Mouse (Mus musculus) limb, embryonic 10.5 days (tissue): Measurements from ENCODE around the gene Hvcn1. TPM values are rescaled to one million over a fixed set of nuclear protein-coding genes. Genes with fewer than 3 reads are reported as not detected.
"Not testable (repeated sequence)": the region's sequence is repeated elsewhere in the genome, so short reads cannot be mapped to it uniquely, and the experiment has no call there.

Source experiments
- DNase-seq: peaks from one replicate; pipeline ENCODE4 v3.0.0-alpha.2; 2017; ENCODE audit warnings: low spot score
- H3K27ac ChIP-seq: fragments of 300-500 bp; sonication (generic); 2 replicates; pipeline ENCODE4 v1.5.1; 2016; ENCODE audit warnings: mild to moderate bottlenecking
- H3K27me3 ChIP-seq: fragments of 300-500 bp; sonication (generic); 2 replicates; pipeline ENCODE4 v1.6.1; 2016; ENCODE audit warnings: low read depth, mild to moderate bottlenecking; ENCODE audit not compliant: poor library complexity, severe bottlenecking
- H3K36me3 ChIP-seq: fragments of 300-500 bp; sonication (generic); 2 replicates; pipeline ENCODE4 v1.6.1; 2016; ENCODE audit warnings: mild to moderate bottlenecking, moderate library complexity
- H3K4me1 ChIP-seq: fragments of 300-500 bp; sonication (generic); 2 replicates; pipeline ENCODE4 v1.6.1; 2016
- H3K4me3 ChIP-seq: fragments of 300-500 bp; sonication (generic); 2 replicates; pipeline ENCODE4 v1.5.1; 2016; ENCODE audit warnings: mild to moderate bottlenecking, moderate library complexity
- H3K9me3 ChIP-seq: fragments of 300-500 bp; sonication (generic); replicated peaks from 2 replicates; pipeline ENCODE4 v1.6.1; 2016; ENCODE audit warnings: mild to moderate bottlenecking
- WGBS: fragments of 180-500 bp; shearing (Covaris S2); methylation state at CpG from one replicate; pipeline ENCODE4 v1.1.7; 2016; 5-methylcytosine and 5-hydroxymethylcytosine counted together
- polyA plus RNA-seq: library from polyadenylated mRNA; unstranded; fragments of >200 nt; fragmentation: Nextera tagmentation; extraction: Ambion mirVana; gene quantifications from 2 replicates; pipeline ENCODE4 v1.2.1, GENCODE M21; 2016

Gene Hvcn1
- polyA plus RNA-seq, 1 experiment from 2014 or later: 9.6 TPM

- Histone ChIP-seq H3K4me3 (no peak overlapping the region), H3K4me1 (peaks cover 8% of the 10 kb centered on the region; the same call in 1 of the 2 replicates), H3K9me3 (no peaks in the 10 kb centered on the region), H3K27me3 (no peaks in the 10 kb centered on the region), H3K27ac (no peak overlapping the region), H3K36me3 (peaks cover 38% of the 10 kb centered on the region)
- no peak for DNase-seq
- WGBS: 58% methylated on average over 6 of the region's 6 CpGs
These were observed 26.9 kb upstream of the Hvcn1 start for GRCm38 (mm10) chr5:122179665-122180064.

GRCm38 (mm10) chr5:122184283-122184806 is 22.3 kb upstream of the Hvcn1 start:
- DNase-seq: no peak
- 91% methylated on average over 7 of the region's 7 CpGs for WGBS
- no peaks in the 10 kb centered on the region; the same call in 1 of the 2 replicates for H3K9me3 ChIP-seq
- H3K4me1 ChIP-seq: peaks cover 6% of the 10 kb centered on the region; the same call in 1 of the 2 replicates
- H3K36me3 ChIP-seq: peaks cover 8% of the 10 kb centered on the region
- no peak overlapping the region for H3K27ac ChIP-seq
- H3K27me3 ChIP-seq: no peaks in the 10 kb centered on the region
- H3K4me3 ChIP-seq: no peak overlapping the region

- H3K4me1 ChIP-seq, H3K4me3 ChIP-seq, H3K36me3 ChIP-seq, H3K27me3 ChIP-seq, H3K9me3 ChIP-seq, H3K27ac ChIP-seq, DNase-seq: not testable (repeated sequence)
- 95% methylated on average over 6 of the region's 6 CpGs for WGBS
These were observed 21.7 kb upstream of the Hvcn1 start for GRCm38 (mm10) chr5:122184858-122185257.

- H3K4me1 ChIP-seq: no peaks in the 10 kb centered on the region
- H3K9me3 ChIP-seq: no peaks in the 10 kb centered on the region; the same call in 1 of the 2 replicates
- DNase-seq: no peak
- 67% methylated on average over 3 of the region's 3 CpGs for WGBS
- peaks cover 4% of the 10 kb centered on the region for H3K36me3 ChIP-seq
- H3K27ac ChIP-seq: no peak overlapping the region
- no peak overlapping the region for H3K4me3 ChIP-seq
- H3K27me3 ChIP-seq: no peaks in the 10 kb centered on the region
These were observed 17.5 kb upstream of the Hvcn1 start for GRCm38 (mm10) chr5:122189115-122189514.

GRCm38 (mm10) chr5:122190465-122190864 is 16.1 kb upstream of the Hvcn1 start:
- Histone ChIP-seq H3K27me3 (no peaks in the 10 kb centered on the region), H3K4me1 (no peaks in the 10 kb centered on the region), H3K4me3 (no peak overlapping the region), H3K9me3 (no peaks in the 10 kb centered on the region), H3K27ac (no peak overlapping the region), H3K36me3 (no peaks in the 10 kb centered on the region)
- 77% methylated on average over 7 of the region's 7 CpGs for WGBS
- no peak for DNase-seq

GRCm38 (mm10) chr5:122191269-122192063 is 15.1 kb upstream of the Hvcn1 start:
- Histone ChIP-seq H3K27ac (no peak overlapping the region), H3K9me3 (no peaks in the 10 kb centered on the region), H3K36me3 (no peaks in the 10 kb centered on the region), H3K27me3 (no peaks in the 10 kb centered on the region), H3K4me3 (no peak overlapping the region), H3K4me1 (no peaks in the 10 kb centered on the region)
- WGBS: 72% methylated on average over 12 of the region's 12 CpGs
- DNase-seq: no peak

- Histone ChIP-seq H3K27ac (no peak overlapping the region), H3K4me1 (no peaks in the 10 kb centered on the region), H3K27me3 (no peaks in the 10 kb centered on the region), H3K4me3 (no peak overlapping the region), H3K36me3 (no peaks in the 10 kb centered on the region), H3K9me3 (no peaks in the 10 kb centered on the region)
- 53% methylated on average over 4 of the region's 4 CpGs for WGBS
- DNase-seq: no peak
These were observed 14.3 kb upstream of the Hvcn1 start for GRCm38 (mm10) chr5:122192347-122192746.

- H3K4me3 ChIP-seq: no peak overlapping the region
- H3K27me3 ChIP-seq: no peaks in the 10 kb centered on the region
- no peaks in the 10 kb centered on the region for H3K9me3 ChIP-seq
- H3K4me1 ChIP-seq: no peaks in the 10 kb centered on the region
- no peak for DNase-seq
- no peaks in the 10 kb centered on the region for H3K36me3 ChIP-seq
- 89% methylated on average over 4 of the region's 4 CpGs for WGBS
- no peak overlapping the region for H3K27ac ChIP-seq
These were observed 5.7 kb upstream of the Hvcn1 start for GRCm38 (mm10) chr5:122200872-122201271.

- WGBS: 89% methylated on average over 6 of the region's 6 CpGs
- DNase-seq: no peak
- no peaks in the 10 kb centered on the region for H3K4me1 ChIP-seq
- H3K27ac ChIP-seq: no peak overlapping the region
- no peaks in the 10 kb centered on the region for H3K27me3 ChIP-seq
- H3K36me3 ChIP-seq: no peaks in the 10 kb centered on the region
- no peak overlapping the region for H3K4me3 ChIP-seq
- H3K9me3 ChIP-seq: no peaks in the 10 kb centered on the region
These were observed 4.7 kb upstream of the Hvcn1 start for GRCm38 (mm10) chr5:122201904-122202303.

- no peaks in the 10 kb centered on the region for H3K27me3 ChIP-seq
- WGBS: 75% methylated on average over 2 of the region's 2 CpGs
- peaks cover 10% of the 10 kb centered on the region for H3K4me1 ChIP-seq
- no peak overlapping the region for H3K4me3 ChIP-seq
- H3K9me3 ChIP-seq: no peaks in the 10 kb centered on the region
- H3K27ac ChIP-seq: 0 out of 2 replicates have a peak overlapping the region, but pooled peaks have one; percentile 9
- H3K36me3 ChIP-seq: no peaks in the 10 kb centered on the region
- DNase-seq: no peak
These were observed 2.4 kb upstream of the Hvcn1 start for GRCm38 (mm10) chr5:122204180-122204579.

- H3K36me3 ChIP-seq: no peaks in the 10 kb centered on the region
- WGBS: 46% methylated on average over 6 of the region's 6 CpGs
- peak overlapping the region; percentile 50 for H3K4me3 ChIP-seq
- no peaks in the 10 kb centered on the region for H3K27me3 ChIP-seq
- no peaks in the 10 kb centered on the region for H3K9me3 ChIP-seq
- H3K27ac ChIP-seq: peak overlapping the region; percentile 85
- DNase-seq: no peak
- peaks cover 22% of the 10 kb centered on the region for H3K4me1 ChIP-seq
These were observed 2.3 kb downstream of the Hvcn1 start for GRCm38 (mm10) chr5:122208909-122209308.

- peak; percentile 77 for DNase-seq
- Histone ChIP-seq H3K27me3 (no peaks in the 10 kb centered on the region), H3K36me3 (no peaks in the 10 kb centered on the region), H3K9me3 (no peaks in the 10 kb centered on the region), H3K4me3 (peak overlapping the region; percentile 50), H3K27ac (peak overlapping the region; percentile 85), H3K4me1 (peaks cover 22% of the 10 kb centered on the region)
- 5% methylated on average over 20 of the region's 21 CpGs for WGBS
These were observed 3.2 kb downstream of the Hvcn1 start for GRCm38 (mm10) chr5:122209591-122210368.

- Histone ChIP-seq H3K4me3 (no peak overlapping the region), H3K27ac (no peak overlapping the region), H3K27me3 (no peaks in the 10 kb centered on the region), H3K4me1 (peaks cover 22% of the 10 kb centered on the region), H3K36me3 (no peaks in the 10 kb centered on the region), H3K9me3 (no peaks in the 10 kb centered on the region)
- 91% methylated on average over 8 of the region's 8 CpGs for WGBS
- no peak for DNase-seq
These were observed 4.3 kb downstream of the Hvcn1 start for GRCm38 (mm10) chr5:122210890-122211289.
